Mouse (Mus musculus): ENCODE data around the gene Prss33.

GRCm38 (mm10) chr17:23823614-23824013 lies 12.2 kb downstream of the Prss33 start:
- TF ChIP-seq EP300 (IDR thresholded peaks at IDR 0.05; ENCODE audit: low read depth): no peak
- no peak for TF ChIP-seq CTCF (IDR thresholded peaks at IDR 0.05; ENCODE audit: low read depth)
